Mouse (Mus musculus) MEL (cell line): ENCODE measurements at regions not wholly inside any gene's neighbourhood (a gene's known extent, or its start where the extent isn't known, plus 50 kb on each side); places are given as distances from the start of the nearest gene placed in this dataset.

ENCODE experiments used
- DNase-seq: peaks from one replicate; pipeline ENCODE4 v3.0.0; 2011; ENCODE audit warnings: low read depth, low spot score
- H3K27ac ChIP-seq: 2 replicates; pipeline ENCODE4 v1.5.1; 2012; ENCODE audit warnings: low read depth, mild to moderate bottlenecking, control low read depth, low read length, moderate library complexity; ENCODE audit not compliant: control insufficient read depth
- H3K27me3 ChIP-seq, 2 experiments: fragments of 150-350 bp in 1 of 2; sonication (generic) in 1 of 2; 2 replicates each; pipeline ENCODE4 v1.6.1; 2012; ENCODE audit warnings: low read length in 2 of 2, mild to moderate bottlenecking in 2 of 2, improper control_type of control experiment in 1 of 2, moderate library complexity in 1 of 2; ENCODE audit not compliant: insufficient read depth in 2 of 2, control insufficient read depth in 1 of 2
- H3K36me3 ChIP-seq, 2 experiments: 2 replicates each; pipeline ENCODE4 v1.6.1; 2012 to 2014; ENCODE audit warnings: low read length in 2 of 2, improper control_type of control experiment in 1 of 2, inconsistent platforms in 1 of 2, mild to moderate bottlenecking in 1 of 2; ENCODE audit not compliant: insufficient read depth in 2 of 2, control insufficient read depth in 1 of 2
- H3K4me1 ChIP-seq, 2 experiments: fragments of 150-350 bp in 1 of 2; sonication (generic) in 1 of 2; 2 replicates each; pipeline ENCODE4 v1.6.1; 2012; ENCODE audit warnings: low read length in 2 of 2, improper control_type of control experiment in 1 of 2, mild to moderate bottlenecking in 1 of 2; ENCODE audit not compliant: insufficient read depth in 2 of 2, control insufficient read depth in 1 of 2
- H3K4me3 ChIP-seq, 2 experiments: fragments of 150-350 bp in 1 of 2; sonication (generic) in 1 of 2; 2 replicates each; pipeline ENCODE4 v1.5.1; 2012; ENCODE audit warnings: low read depth in 2 of 2, low read length in 2 of 2, mild to moderate bottlenecking in 2 of 2, moderate library complexity in 2 of 2, control low read depth in 1 of 2, improper control_type of control experiment in 1 of 2; ENCODE audit not compliant: control insufficient read depth in 1 of 2, insufficient read depth in 1 of 2
- H3K79me2 ChIP-seq: 2 replicates; pipeline ENCODE4 v1.6.1; 2012; ENCODE audit warnings: mild to moderate bottlenecking, low read length, moderate library complexity; ENCODE audit not compliant: control insufficient read depth, poor library complexity, insufficient read depth
- H3K9ac ChIP-seq: 2 replicates; pipeline ENCODE4 v1.6.1; 2012; ENCODE audit warnings: low read depth, mild to moderate bottlenecking, control low read depth, low read length, moderate library complexity; ENCODE audit not compliant: control insufficient read depth, poor library complexity, severe bottlenecking
- H3K9me3 ChIP-seq: fragments of 150-350 bp; sonication (generic); replicated peaks from 2 replicates; pipeline ENCODE4 v1.6.1; 2012; ENCODE audit warnings: mild to moderate bottlenecking, low read length, improper control_type of control experiment, moderate library complexity; ENCODE audit not compliant: insufficient read depth
- BHLHE40 ChIP-seq: IDR thresholded peaks from 2 replicates; pipeline ENCODE4 v1.6.1; 2012; ENCODE audit warnings: low read depth, mild to moderate bottlenecking, inconsistent platforms, low read length, improper control_type of control experiment, borderline replicate concordance
- CHD2 ChIP-seq: IDR thresholded peaks from 2 replicates; pipeline ENCODE4 v1.6.1; 2011; ENCODE audit warnings: low read length, improper control_type of control experiment
- CTCF ChIP-seq, 3 experiments: IDR thresholded peaks in 2 of 3; conservative IDR thresholded peaks in 1 of 3; 2 replicates each; pipeline ENCODE4 v1.5.1; 2011 to 2012; ENCODE audit warnings: low read length in 3 of 3, low read depth in 2 of 3, mild to moderate bottlenecking in 2 of 3, improper control_type of control experiment in 1 of 3, inconsistent platforms in 1 of 3, mixed read lengths in 1 of 3, moderate library complexity in 1 of 3; ENCODE audit not compliant: control insufficient read depth in 1 of 3, insufficient read depth in 1 of 3, poor library complexity in 1 of 3, severe bottlenecking in 1 of 3
- ELF1 ChIP-seq: IDR thresholded peaks from 2 replicates; pipeline ENCODE4 v1.6.1; 2014; ENCODE audit warnings: low read depth, mild to moderate bottlenecking, inconsistent platforms, low read length, improper control_type of control experiment, moderate library complexity
- EP300 ChIP-seq, 2 experiments: IDR thresholded peaks; 2 replicates each; pipeline ENCODE4 v1.6.1; 2011; ENCODE audit warnings: improper control_type of control experiment in 2 of 2, low read length in 2 of 2, low read depth in 1 of 2, mild to moderate bottlenecking in 1 of 2
- GABPA ChIP-seq: IDR thresholded peaks from 2 replicates; pipeline ENCODE4 v1.6.1; 2012; ENCODE audit warnings: low read depth, mild to moderate bottlenecking, inconsistent platforms, low read length, improper control_type of control experiment, moderate library complexity
- GATA1 ChIP-seq: IDR thresholded peaks from 2 replicates; pipeline ENCODE4 v1.6.1; 2011; ENCODE audit warnings: low read depth, low read length, improper control_type of control experiment
- MAFK ChIP-seq: IDR thresholded peaks from 2 replicates; pipeline ENCODE4 v1.6.1; 2011; ENCODE audit warnings: low read depth, mild to moderate bottlenecking, low read length, improper control_type of control experiment, borderline replicate concordance
- MAZ ChIP-seq: IDR thresholded peaks from 2 replicates; pipeline ENCODE4 v1.6.1; 2012; ENCODE audit warnings: low read depth, mild to moderate bottlenecking, inconsistent platforms, low read length, improper control_type of control experiment
- MEF2A ChIP-seq: IDR thresholded peaks from 2 replicates; pipeline ENCODE4 v1.6.1; 2014; ENCODE audit warnings: low read depth, mild to moderate bottlenecking, inconsistent platforms, low read length, improper control_type of control experiment; ENCODE audit not compliant: poor library complexity, insufficient replicate concordance, severe bottlenecking; ENCODE audit errors: extremely low read depth
- MYB ChIP-seq: IDR thresholded peaks from 2 replicates; pipeline ENCODE4 v1.6.1; 2011; ENCODE audit warnings: mild to moderate bottlenecking, low read depth, low read length, improper control_type of control experiment
- MYC ChIP-seq: IDR thresholded peaks from 2 replicates; pipeline ENCODE4 v1.6.1; 2011; ENCODE audit warnings: low read depth, mild to moderate bottlenecking, low read length, improper control_type of control experiment, moderate library complexity
- NRF1 ChIP-seq: IDR thresholded peaks from 2 replicates; pipeline ENCODE4 v1.6.1; 2014; ENCODE audit warnings: low read depth, mild to moderate bottlenecking, inconsistent platforms, low read length, improper control_type of control experiment, moderate library complexity; ENCODE audit not compliant: poor library complexity, insufficient read depth, severe bottlenecking
- POLR2A ChIP-seq, 2 experiments: IDR thresholded peaks; 2 replicates each; pipeline ENCODE4 v1.6.1; 2011 to 2012; ENCODE audit warnings: low read length in 2 of 2, mild to moderate bottlenecking in 2 of 2, control low read depth in 1 of 2, improper control_type of control experiment in 1 of 2, low read depth in 1 of 2, moderate library complexity in 1 of 2; ENCODE audit not compliant: control insufficient read depth in 1 of 2, insufficient read depth in 1 of 2, poor library complexity in 1 of 2
- POLR2AphosphoS5 ChIP-seq: IDR thresholded peaks from 2 replicates; pipeline ENCODE4 v1.6.1; 2012; ENCODE audit warnings: low read depth, borderline replicate concordance, mild to moderate bottlenecking, inconsistent platforms, low read length, moderate library complexity, mixed read lengths
- RCOR1 ChIP-seq: IDR thresholded peaks from 2 replicates; pipeline ENCODE4 v1.6.1; 2012; ENCODE audit warnings: low read depth, mild to moderate bottlenecking, inconsistent platforms, low read length, improper control_type of control experiment
- TAL1 ChIP-seq: IDR thresholded peaks from 2 replicates; pipeline ENCODE4 v1.6.1; 2012; ENCODE audit warnings: mild to moderate bottlenecking, inconsistent platforms, low read length, moderate library complexity, mixed read lengths
- TCF12 ChIP-seq: IDR thresholded peaks from 2 replicates; pipeline ENCODE4 v1.6.1; 2014; ENCODE audit warnings: low read depth, mild to moderate bottlenecking, inconsistent platforms, low read length, improper control_type of control experiment, moderate library complexity
- USF1 ChIP-seq: IDR thresholded peaks from 2 replicates; pipeline ENCODE4 v1.6.1; 2014; ENCODE audit warnings: low read depth, mild to moderate bottlenecking, inconsistent platforms, low read length, improper control_type of control experiment, moderate library complexity
- ZC3H11A ChIP-seq: IDR thresholded peaks from 2 replicates; pipeline ENCODE4 v1.6.1; 2012; ENCODE audit warnings: low read depth, mild to moderate bottlenecking, inconsistent platforms, low read length, improper control_type of control experiment
- ZKSCAN1 ChIP-seq: IDR thresholded peaks from 2 replicates; pipeline ENCODE4 v1.6.1; 2012; ENCODE audit warnings: low read depth, mild to moderate bottlenecking, inconsistent platforms, low read length, improper control_type of control experiment, moderate library complexity

DNA sequence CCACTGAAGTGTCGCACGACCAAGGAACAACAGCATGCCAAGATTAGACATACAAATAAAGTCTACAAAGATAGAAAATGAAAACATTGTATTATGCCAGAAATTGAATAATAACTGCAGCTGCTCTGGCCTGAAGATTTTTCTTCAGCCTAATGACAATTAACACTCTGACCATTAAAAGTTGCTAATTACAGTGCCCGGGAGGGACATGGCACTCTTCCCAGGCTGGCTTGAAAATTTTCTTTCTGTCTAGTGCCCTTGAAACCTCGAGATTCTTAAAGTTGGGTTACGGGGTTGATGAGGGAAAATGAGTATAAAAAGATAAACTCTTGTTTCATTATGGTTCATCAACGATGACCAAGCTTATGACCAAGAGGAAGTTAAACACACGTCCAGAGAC, 154.9 kb downstream of the Ptpru start:
- no peaks in the 10 kb centered on the region for H3K79me2 ChIP-seq
- no peak for DNase-seq
- no peak overlapping the region for H3K27ac ChIP-seq
- no peak for TF ChIP-seq GABPA
- no peak for TF ChIP-seq TCF12
- TF ChIP-seq USF1: no peak
- H3K4me1 ChIP-seq: no peaks in the 10 kb centered on the region
- no peaks in the 10 kb centered on the region for H3K36me3 ChIP-seq
- no peaks in the 10 kb centered on the region; the same call in 1 of the 2 replicates for H3K9me3 ChIP-seq
- no peaks in the 10 kb centered on the region for H3K27me3 ChIP-seq
- no peak overlapping the region for H3K4me3 ChIP-seq
- H3K9ac ChIP-seq: no peak overlapping the region

DNA sequence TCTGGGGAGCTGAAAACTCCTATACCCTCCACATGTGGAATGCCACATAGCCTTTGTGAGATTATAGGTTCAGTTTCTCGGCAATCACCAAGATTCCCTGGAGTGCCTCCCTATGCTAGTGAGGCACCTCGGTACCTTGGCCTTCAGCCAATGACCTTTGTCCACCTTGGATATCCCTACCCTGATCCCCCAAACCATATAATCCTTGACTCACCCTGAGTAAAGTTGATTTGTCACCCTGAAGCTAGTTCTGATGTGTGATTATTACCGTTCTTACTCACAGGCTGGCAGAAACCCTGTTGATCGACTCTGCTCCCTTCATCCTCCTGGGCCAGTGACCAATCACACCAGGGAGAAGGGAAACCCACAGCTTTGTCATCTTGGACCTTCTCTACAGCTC, 152.5 kb downstream of the Ptpru start:
- Histone ChIP-seq H3K9ac (no peak overlapping the region), H3K4me1 (no peaks in the 10 kb centered on the region), H3K27me3 (no peaks in the 10 kb centered on the region), H3K36me3 (no peaks in the 10 kb centered on the region), H3K9me3 (no peaks in the 10 kb centered on the region; the same call in 1 of the 2 replicates), H3K79me2 (no peaks in the 10 kb centered on the region), H3K4me3 (no peak overlapping the region), H3K27ac (no peak overlapping the region)
- DNase-seq: no peak
- TF ChIP-seq CTCF (IDR thresholded peaks at IDR 0.05 in 2 of 3, conservative IDR thresholded peaks at IDR 0.05 in 1 of 3; ENCODE audit: control insufficient read depth in 1 of 3, insufficient read depth in 1 of 3, low read depth in 2 of 3, low read length in 3 of 3, poor library complexity in 1 of 3, severe bottlenecking in 1 of 3) (no peak), MAZ (no peak), POLR2A (IDR thresholded peaks at IDR 0.05; ENCODE audit: control insufficient read depth in 1 of 2, insufficient read depth in 1 of 2, low read depth in 1 of 2, low read length in 2 of 2, poor library complexity in 1 of 2) (no peak), NRF1 (no peak), ZC3H11A (no peak), EP300 (IDR thresholded peaks at IDR 0.05; ENCODE audit: low read depth in 1 of 2, low read length in 2 of 2) (no peak), ELF1 (no peak), MYC (no peak), BHLHE40 (no peak), ZKSCAN1 (no peak), TAL1 (no peak), CHD2 (no peak), RCOR1 (no peak)

- Histone ChIP-seq H3K4me1 (no peaks in the 10 kb centered on the region), H3K9ac (no peak overlapping the region), H3K79me2 (no peaks in the 10 kb centered on the region), H3K4me3 (no peak overlapping the region), H3K27ac (no peak overlapping the region), H3K27me3 (no peaks in the 10 kb centered on the region), H3K9me3 (no peaks in the 10 kb centered on the region), H3K36me3 (no peaks in the 10 kb centered on the region)
- TF ChIP-seq POLR2AphosphoS5: no peak
- TF ChIP-seq MYB: no peak
- no peak for TF ChIP-seq MAZ
- no peak for TF ChIP-seq MAFK
- TF ChIP-seq TAL1: no peak
- TF ChIP-seq MEF2A: no peak
- TF ChIP-seq CTCF (IDR thresholded peaks at IDR 0.05 in 2 of 3, conservative IDR thresholded peaks at IDR 0.05 in 1 of 3; ENCODE audit: control insufficient read depth in 1 of 3, insufficient read depth in 1 of 3, low read depth in 2 of 3, low read length in 3 of 3, poor library complexity in 1 of 3, severe bottlenecking in 1 of 3): peak in 2 of 3 experiments; percentile 4 to 9; a peak in 1 of 6 replicates
- TF ChIP-seq GATA1: no peak
- peak; percentile 2 for DNase-seq
These were observed 143.9 kb downstream of the Ptpru start for GRCm38 (mm10) chr4:131694232-131694631.
